Mouse (Mus musculus): Measurements from ENCODE around the gene Guf1. TPM values are rescaled to one million over a fixed set of nuclear protein-coding genes. Genes with fewer than 3 reads are reported as not detected.

The Guf1 gene
- polyA plus RNA-seq, 1 experiment from 2014 or later, result 33.9 TPM

DNA sequence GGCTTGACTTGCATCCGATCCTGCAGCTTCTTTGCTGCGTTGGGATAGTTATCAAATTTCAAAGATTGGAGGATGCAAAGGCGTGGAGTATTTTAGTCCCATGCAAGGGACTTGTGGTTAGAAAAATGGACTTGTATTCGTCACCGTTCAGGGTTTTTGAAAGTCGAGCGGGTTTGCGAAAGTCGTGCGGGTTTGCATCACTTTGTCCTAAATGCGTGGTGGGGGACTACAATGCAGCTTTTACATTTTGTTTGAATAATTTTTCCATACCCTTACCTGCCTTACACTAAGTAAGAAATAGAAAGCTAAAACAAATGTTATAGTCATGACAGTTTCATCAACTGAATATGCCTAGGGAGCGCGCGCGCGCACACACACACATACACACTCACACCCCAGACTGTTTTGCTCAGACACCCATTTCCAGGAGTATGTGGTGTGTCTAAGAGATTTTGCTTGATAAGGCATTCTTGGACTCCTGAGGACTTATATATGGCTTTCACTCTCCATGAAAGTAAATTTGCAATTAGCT lies 747 bp downstream of the Guf1 start:
- peak overlapping the region; percentile 76 for H3K4me3 ChIP-seq (ENCODE audit: low read length)
- H3K9me3 ChIP-seq (replicated peaks; ENCODE audit: control insufficient read depth, low read length), result no peaks in the 10 kb centered on the region
- H3K9ac ChIP-seq (ENCODE audit: low read length), result peak overlapping the region; percentile 90
- H3K27ac ChIP-seq (ENCODE audit: low read length), result peak overlapping the region; percentile 80
- peak overlapping the region; percentile 78 for H3K4me2 ChIP-seq (ENCODE audit: low read depth, low read length)
- peaks cover 16% of the 10 kb centered on the region for H3K36me3 ChIP-seq (ENCODE audit: control insufficient read depth, insufficient read depth)
- peaks cover 4% of the 10 kb centered on the region; the same call in 1 of the 2 replicates for H3K4me1 ChIP-seq (ENCODE audit: control insufficient read depth, insufficient read depth, low read length)
- 11% methylated on average over 16 of the region's 16 CpGs for WGBS
- ATAC-seq (replicated peaks; ENCODE audit: extremely low read depth, insufficient read depth, low FRiP score), result no peak
- H3K27me3 ChIP-seq (ENCODE audit: control insufficient read depth, insufficient read depth, low read length), result no peaks in the 10 kb centered on the region

DNA sequence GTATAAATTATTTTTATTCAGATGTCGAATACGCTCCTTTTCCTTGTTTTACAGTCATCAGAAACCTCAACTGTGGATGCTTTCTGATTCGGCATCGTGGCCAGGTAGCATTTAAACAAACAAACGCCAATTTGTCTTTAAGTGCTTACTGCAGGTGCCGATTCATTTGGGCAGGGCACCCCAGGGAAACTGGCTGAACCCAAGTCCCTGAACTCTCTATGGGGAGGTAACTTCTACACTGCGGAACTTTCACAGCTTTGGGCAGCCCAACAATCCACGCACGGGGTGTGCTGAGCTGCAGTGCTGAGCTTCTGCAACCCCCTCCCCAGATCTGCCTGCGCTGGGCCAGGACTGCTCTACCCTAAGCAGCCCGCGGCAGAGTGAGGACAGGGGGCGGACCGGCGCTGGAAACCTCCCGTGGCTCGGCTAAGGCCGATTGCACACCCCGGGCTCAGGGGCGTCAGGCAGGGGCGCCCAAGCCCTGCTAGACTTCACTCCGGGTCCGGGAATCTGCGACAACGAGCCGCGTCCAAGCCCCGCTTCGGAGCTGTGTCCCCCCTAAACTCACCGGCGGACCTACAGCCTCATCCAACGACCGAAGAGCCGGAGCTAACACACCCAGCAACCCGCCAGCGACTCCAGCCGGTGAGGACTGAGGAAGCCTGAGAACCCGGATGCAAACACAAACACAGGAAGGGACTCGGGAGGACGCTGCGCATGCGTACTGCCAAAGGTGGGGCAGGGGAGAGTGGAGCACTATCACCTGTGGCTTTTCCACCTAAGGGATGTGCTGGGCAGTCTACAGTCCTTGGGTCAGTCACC lies 35.1 kb downstream of the Guf1 start, which contains the start of gene Gnpda2:
Gnpda2 (minus strand) TSS at position 701 of the 822 bp plus-strand sequence.
- Histone ChIP-seq H3K9me3 (replicated peaks; ENCODE audit: control insufficient read depth, low read length) (no peaks in the 10 kb centered on the region), H3K9ac (ENCODE audit: low read length) (peak within 1 kb of the TSS; percentile 86), H3K27me3 (ENCODE audit: control insufficient read depth, insufficient read depth, low read length) (no peaks in the 10 kb centered on the region), H3K4me3 (ENCODE audit: low read length) (peak within 1 kb of the TSS; percentile 76), H3K4me2 (ENCODE audit: low read depth, low read length) (peak within 1 kb of the TSS; percentile 79), H3K4me1 (ENCODE audit: control insufficient read depth, insufficient read depth, low read length) (peaks cover 2% of the 10 kb centered on the region; the same call in 1 of the 2 replicates), H3K36me3 (ENCODE audit: control insufficient read depth, insufficient read depth) (peaks cover 12% of the 10 kb centered on the region; the same call in 1 of the 2 replicates), H3K27ac (ENCODE audit: low read length) (peak within 1 kb of the TSS; percentile 80)
- ATAC-seq (replicated peaks; ENCODE audit: extremely low read depth, insufficient read depth, low FRiP score), result peak; percentile 96
- 3% methylated on average over 42 of the region's 42 CpGs for WGBS

DNA sequence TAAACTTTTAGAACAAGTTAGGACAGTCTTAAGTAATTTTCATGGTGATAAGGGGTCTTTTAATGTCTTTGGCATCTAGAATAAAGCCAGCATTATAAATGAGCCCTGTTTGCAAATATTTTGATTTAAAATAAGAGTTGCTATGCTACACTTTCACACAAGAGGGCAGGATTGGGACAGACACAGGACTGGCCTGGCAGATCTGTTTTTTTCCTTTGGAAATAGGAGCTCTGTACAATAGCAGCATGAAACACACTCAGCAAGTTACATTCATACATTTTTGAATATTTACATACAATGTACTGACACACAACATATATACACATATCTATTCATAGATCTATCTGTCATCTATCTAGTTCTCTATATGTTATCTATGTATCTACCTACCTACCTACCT lies 44.3 kb downstream of the Guf1 start:
- H3K36me3 ChIP-seq (ENCODE audit: control insufficient read depth, insufficient read depth), result no peaks in the 10 kb centered on the region
- no peaks in the 10 kb centered on the region for H3K4me1 ChIP-seq (ENCODE audit: control insufficient read depth, insufficient read depth, low read length)
- H3K9me3 ChIP-seq (replicated peaks; ENCODE audit: control insufficient read depth, low read length), result no peaks in the 10 kb centered on the region
- no peak overlapping the region for H3K27ac ChIP-seq (ENCODE audit: low read length)
- no peaks in the 10 kb centered on the region for H3K27me3 ChIP-seq (ENCODE audit: control insufficient read depth, insufficient read depth, low read length)
- H3K4me3 ChIP-seq (ENCODE audit: low read length), result no peak overlapping the region
- H3K4me2 ChIP-seq (ENCODE audit: low read depth, low read length), result no peak overlapping the region
- ATAC-seq (replicated peaks; ENCODE audit: extremely low read depth, insufficient read depth, low FRiP score), result no peak
- H3K9ac ChIP-seq (ENCODE audit: low read length), result no peak overlapping the region

DNA sequence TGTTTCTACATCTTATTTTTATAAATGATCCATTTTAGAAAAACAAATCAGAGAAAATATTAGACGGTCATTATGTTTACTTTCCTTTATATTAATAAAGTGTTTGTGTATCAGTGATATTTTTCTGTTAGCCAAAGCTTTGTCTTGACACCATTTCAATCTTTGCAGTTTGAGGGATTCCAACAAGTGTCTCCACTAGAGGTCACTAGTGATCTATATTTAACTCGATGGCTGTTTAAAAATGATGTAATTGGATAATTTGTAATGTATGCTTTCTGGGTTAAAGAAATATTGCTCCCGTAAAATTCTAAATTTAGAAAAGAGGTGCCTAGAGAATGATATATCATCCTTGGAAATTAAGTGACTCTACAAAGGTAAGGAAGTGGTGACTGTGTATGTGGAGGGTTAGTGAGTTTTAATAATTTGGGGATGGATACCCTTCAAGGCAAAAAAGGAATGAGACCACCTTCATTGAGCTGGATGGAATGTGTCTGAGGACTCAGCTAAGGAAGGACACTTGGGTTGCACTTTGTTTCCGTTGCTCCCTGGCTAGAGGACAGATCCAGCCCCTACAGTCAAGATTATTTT lies 56.6 kb downstream of the Guf1 start:
- WGBS, result 10% methylated on average over 4 of the region's 4 CpGs
- H3K4me1 ChIP-seq (ENCODE audit: control insufficient read depth, insufficient read depth, low read length), result no peaks in the 10 kb centered on the region
- ATAC-seq (replicated peaks; ENCODE audit: extremely low read depth, insufficient read depth, low FRiP score), result no peak

DNA sequence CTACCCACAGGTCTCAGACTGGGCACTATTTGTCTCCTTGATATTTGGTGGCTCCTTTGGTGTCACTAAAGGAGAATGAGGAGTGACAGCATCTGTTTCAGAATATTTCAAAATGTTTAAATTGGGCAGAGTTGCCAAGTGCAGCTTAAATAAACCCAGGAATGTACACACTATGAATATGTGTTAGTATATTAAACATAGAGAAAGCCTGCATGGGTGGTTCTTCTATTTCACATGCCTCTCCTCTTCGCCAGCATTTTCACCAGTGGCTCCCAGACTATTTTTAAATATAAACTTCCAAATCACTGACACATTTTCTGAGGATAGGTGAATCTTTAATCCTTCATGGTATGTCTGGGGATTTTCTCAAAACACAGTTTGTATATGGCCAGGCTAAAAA lies 64.2 kb downstream of the Guf1 start:
- WGBS, result 67% methylated on average over 1 of the region's 1 CpGs
- H3K4me2 ChIP-seq (ENCODE audit: low read depth, low read length), result no peak overlapping the region

More for the DNA sequence above, 56.6 kb downstream of the Guf1 start:
- Histone ChIP-seq H3K27me3 (ENCODE audit: control insufficient read depth, insufficient read depth, low read length) (no peaks in the 10 kb centered on the region), H3K36me3 (ENCODE audit: control insufficient read depth, insufficient read depth) (no peaks in the 10 kb centered on the region), H3K9me3 (replicated peaks; ENCODE audit: control insufficient read depth, low read length) (no peaks in the 10 kb centered on the region), H3K4me3 (ENCODE audit: low read length) (no peak overlapping the region), H3K4me2 (ENCODE audit: low read depth, low read length) (no peak overlapping the region), H3K27ac (ENCODE audit: low read length) (no peak overlapping the region), H3K9ac (ENCODE audit: low read length) (no peak overlapping the region)

More for the DNA sequence above, 64.2 kb downstream of the Guf1 start:
- no peak for ATAC-seq (replicated peaks; ENCODE audit: extremely low read depth, insufficient read depth, low FRiP score)
- H3K36me3 ChIP-seq (ENCODE audit: control insufficient read depth, insufficient read depth), result no peaks in the 10 kb centered on the region
- no peak overlapping the region for H3K27ac ChIP-seq (ENCODE audit: low read length)
- H3K27me3 ChIP-seq (ENCODE audit: control insufficient read depth, insufficient read depth, low read length), result no peaks in the 10 kb centered on the region
- H3K4me1 ChIP-seq (ENCODE audit: control insufficient read depth, insufficient read depth, low read length), result no peaks in the 10 kb centered on the region
- H3K4me3 ChIP-seq (ENCODE audit: low read length), result no peak overlapping the region
- H3K9me3 ChIP-seq (replicated peaks; ENCODE audit: control insufficient read depth, low read length), result no peaks in the 10 kb centered on the region
- H3K9ac ChIP-seq (ENCODE audit: low read length), result no peak overlapping the region

Other genes starting within 250 kb of the Guf1 start
- 1.1 and 1.3 TPM in 2 replicates for gene Kctd8, start 215.2 kb upstream of the Guf1 start, polyA plus RNA-seq (2015; fragmentation: Nextera tagmentation; extraction: Ambion mirVana)
- gene Yipf7, start 14.3 kb upstream of the Guf1 start, polyA plus RNA-seq (2015; fragmentation: Nextera tagmentation; extraction: Ambion mirVana), result 18.9 and 22.4 TPM in 2 replicates
- gene Gnpda2, start 35.4 kb downstream of the Guf1 start, polyA plus RNA-seq (2015; fragmentation: Nextera tagmentation; extraction: Ambion mirVana), result 34.8 and 36.2 TPM in 2 replicates